Mouse (Mus musculus) stomach, postnatal 0 days (tissue): Measurements from ENCODE around the gene Idh3a.

Experiments
- CTCF ChIP-seq: IDR thresholded peaks from 2 replicates; pipeline ENCODE4 v1.5.1; 2016; ENCODE audit warnings: antibody characterized with exemption, low read depth, mild to moderate bottlenecking, moderate library complexity
- EP300 ChIP-seq: optimal IDR thresholded peaks from 2 replicates; pipeline ENCODE3; 2016; ENCODE audit warnings: antibody characterized with exemption

DNA sequence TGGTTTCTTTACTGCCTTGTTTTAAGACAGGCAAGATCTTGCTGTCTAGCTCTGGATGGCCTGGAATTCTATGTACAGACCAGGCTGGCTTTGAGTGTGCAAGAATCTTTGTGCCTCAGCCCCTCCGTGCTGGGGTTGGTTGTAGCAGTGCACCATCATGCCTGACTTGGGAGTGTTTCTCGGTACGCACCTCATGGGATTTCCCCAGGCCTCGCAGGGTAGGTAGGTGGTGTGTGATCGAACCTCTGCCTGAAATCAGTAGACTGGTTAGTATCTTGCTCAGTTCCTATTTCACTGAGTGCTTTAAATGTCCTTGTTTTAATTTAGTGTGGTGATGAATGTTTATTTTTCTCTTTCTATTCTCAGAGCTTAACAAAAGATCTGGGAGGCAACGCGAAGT lies 16.8 kb downstream of the Idh3a start:
- TF ChIP-seq EP300: no peak
- TF ChIP-seq CTCF: no peak
